Comparison of ENCODE assay signal across 20 mouse cellular contexts in the genomic region with DNA sequence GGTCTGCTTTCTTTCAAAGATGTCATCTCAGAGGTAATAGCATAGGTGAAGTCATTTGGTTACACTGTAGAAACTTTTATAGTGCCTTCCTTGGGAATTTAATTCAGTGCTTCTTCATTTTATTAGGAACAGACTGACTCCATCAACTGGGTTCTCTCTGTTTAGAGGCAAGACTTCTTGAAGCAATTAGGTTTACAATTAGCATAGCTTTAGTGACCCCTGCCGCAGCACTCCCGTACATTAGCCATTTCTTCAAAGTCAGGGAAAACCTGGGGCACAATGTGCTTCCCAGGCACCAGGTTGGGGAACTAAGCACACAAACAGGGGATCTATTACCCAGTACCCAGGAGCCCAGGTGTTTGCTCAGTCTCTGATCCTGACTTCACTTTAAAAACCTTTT. TPM values are rescaled to one million over a fixed set of nuclear protein-coding genes. Genes with fewer than 3 reads are reported as not detected.
"Had no signal": no experiment of that assay in that cellular context is flagged by ENCODE, and none has a peak within 500 bp of the region (broad histone marks: within the 10 kb centered on the region; RNA-seq: fewer than 3 reads in every experiment).

No protein-coding gene starts in this region.

- H3K4me3 ChIP-seq: lung, embryonic 15.5 days; megakaryocyte, embryonic 14.5 days; midbrain, embryonic 12.5 days; neural tube, embryonic 12.5 days; stomach, embryonic 15.5 days had no signal

- H3K4me2 ChIP-seq: lung, embryonic 15.5 days; midbrain, embryonic 12.5 days; neural tube, embryonic 12.5 days; stomach, embryonic 15.5 days had no signal

- DNase-seq: liver, postnatal 0 days; lung, adult 2 months; lung, postnatal 14 days; lung, postnatal 36 days; midbrain, embryonic 14.5 days; right cerebral cortex, postnatal 14 days; thymus, adult 2 months; thymus, postnatal 25 days; thymus, postnatal 4 days had no signal

- H3K27ac ChIP-seq: lung, embryonic 15.5 days; macrophage; midbrain, embryonic 12.5 days; neural tube, embryonic 12.5 days; stomach, embryonic 15.5 days; stomach, postnatal 0 days had no signal

- H3K9ac ChIP-seq: liver, postnatal 0 days; lung, embryonic 15.5 days; midbrain, embryonic 12.5 days; neural tube, embryonic 12.5 days; stomach, embryonic 15.5 days had no signal

- H3K9me3 ChIP-seq: lung, embryonic 15.5 days; midbrain, embryonic 12.5 days; neural tube, embryonic 12.5 days; stomach, embryonic 15.5 days had no signal

- ATAC-seq: liver, postnatal 0 days; lung, postnatal 0 days had no signal

- H3K36me3 ChIP-seq: lung, embryonic 15.5 days; midbrain, embryonic 12.5 days; neural tube, embryonic 12.5 days; stomach, embryonic 15.5 days had no signal

RNA-seq across cellular contexts. Expression of a gene that starts 13.6 kb away (rescaled TPM):
- total RNA-seq: megakaryocyte progenitor cell, adult 5-6 weeks; monocyte, adult 5-6 weeks; neutrophil, adult 5-6 weeks had no signal
- polyA plus RNA-seq: macrophage had no signal
